Mouse (Mus musculus) olfactory bulb, adult 2 months (tissue): ENCODE measurements around the gene Tbrg1.

Experiments used
- CTCF ChIP-seq: fragments of 200-500 bp; IDR thresholded peaks from 2 replicates; pipeline ENCODE4 v1.5.1; 2012; ENCODE audit warnings: low read depth, mild to moderate bottlenecking, low read length, moderate library complexity; ENCODE audit not compliant: insufficient read depth
- POLR2A ChIP-seq: fragments of 200-500 bp; IDR thresholded peaks from 2 replicates; pipeline ENCODE4 v1.6.1; 2012; ENCODE audit warnings: mild to moderate bottlenecking, low read depth, low read length, moderate library complexity; ENCODE audit not compliant: insufficient read depth

DNA sequence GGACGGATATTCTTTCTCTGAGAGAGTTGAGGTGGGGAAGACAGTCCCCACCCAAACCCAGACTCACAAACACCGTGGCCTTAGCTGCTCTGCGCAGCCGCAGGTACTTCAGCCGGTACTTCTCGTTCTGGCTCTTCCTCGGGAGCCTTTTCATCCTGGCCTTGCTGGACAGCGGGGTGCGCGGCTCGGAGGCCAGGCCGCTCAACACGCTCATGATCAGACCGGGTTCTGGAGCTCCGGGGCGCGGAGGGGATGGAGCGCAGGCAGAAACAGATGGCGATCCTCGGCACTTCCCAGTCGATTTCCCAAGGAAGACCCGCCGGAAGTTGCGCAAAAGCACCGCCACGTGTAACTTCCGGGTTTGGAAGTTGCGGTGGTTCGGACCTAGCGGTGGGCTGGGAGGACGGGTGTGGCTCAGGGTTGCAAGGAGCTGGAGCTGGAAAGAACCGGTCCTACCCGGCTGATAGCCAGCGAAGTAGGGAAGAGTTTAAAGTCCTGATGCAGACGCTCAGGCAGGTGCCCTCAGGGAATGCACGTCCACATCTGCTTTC lies at the start of gene Tbrg1:
- TF ChIP-seq CTCF (no peak), POLR2A (peak; percentile 69)
